Mouse (Mus musculus) MEL-GATA-1-ER (cell line): ENCODE results near the gene Tnip1.

Experiments used
- DNase-seq: peaks from one replicate; pipeline ENCODE4 v3.0.0-alpha.2; 2012; ENCODE audit warnings: low read depth; ENCODE audit errors: extremely low read depth

The Tnip1 gene

GRCm38 (mm10) chr11:54962810-54963209, at the start of gene Tnip1:
Gene Tnip1 (minus strand): TSS chr11:54962917.
- DNase-seq, result no peak

GRCm38 (mm10) chr11:55011440-55011839, 48.7 kb upstream of the Tnip1 start:
- no peak for DNase-seq

- DNase-seq, result peak; percentile 60
Measured at GRCm38 (mm10) chr11:55008230-55008629, 45.5 kb upstream of the Tnip1 start.

GRCm38 (mm10) chr11:55005684-55006083, 43.0 kb upstream of the Tnip1 start:
- DNase-seq, result no peak

- no peak for DNase-seq
Measured at GRCm38 (mm10) chr11:55004970-55005502, 42.3 kb upstream of the Tnip1 start.

- DNase-seq, result no peak
Measured at GRCm38 (mm10) chr11:54998708-54999107, 36.0 kb upstream of the Tnip1 start.

GRCm38 (mm10) chr11:54998284-54998683, 35.6 kb upstream of the Tnip1 start:
- DNase-seq, result peak; percentile 56

GRCm38 (mm10) chr11:54996176-54996575, 33.5 kb upstream of the Tnip1 start:
- no peak for DNase-seq

GRCm38 (mm10) chr11:54989920-54990319, 27.2 kb upstream of the Tnip1 start:
- no peak for DNase-seq

GRCm38 (mm10) chr11:54988754-54989349, 26.1 kb upstream of the Tnip1 start:
- DNase-seq, result no peak

- DNase-seq, result no peak
Measured at GRCm38 (mm10) chr11:54987974-54988373, 25.3 kb upstream of the Tnip1 start.

- no peak for DNase-seq
Measured at GRCm38 (mm10) chr11:54985086-54985485, 22.4 kb upstream of the Tnip1 start.

- no peak for DNase-seq
Measured at GRCm38 (mm10) chr11:54984581-54984980, 21.9 kb upstream of the Tnip1 start.

- DNase-seq, result peak; percentile 50
Measured at GRCm38 (mm10) chr11:54984085-54984484, 21.4 kb upstream of the Tnip1 start.

GRCm38 (mm10) chr11:54982520-54982919, 19.8 kb upstream of the Tnip1 start:
- no peak for DNase-seq

- no peak for DNase-seq
Measured at GRCm38 (mm10) chr11:54981630-54982029, 18.9 kb upstream of the Tnip1 start.

GRCm38 (mm10) chr11:54977385-54977937, 14.7 kb upstream of the Tnip1 start:
- no peak for DNase-seq

GRCm38 (mm10) chr11:54976351-54976750, 13.6 kb upstream of the Tnip1 start:
- DNase-seq, result no peak

GRCm38 (mm10) chr11:54975756-54976155, 13.0 kb upstream of the Tnip1 start:
- DNase-seq, result no peak

- DNase-seq, result no peak
Measured at GRCm38 (mm10) chr11:54975340-54975739, 12.6 kb upstream of the Tnip1 start.

GRCm38 (mm10) chr11:54974639-54975038, 11.9 kb upstream of the Tnip1 start:
- no peak for DNase-seq

- DNase-seq, result peak; percentile 58
Measured at GRCm38 (mm10) chr11:54973481-54974212, 10.9 kb upstream of the Tnip1 start.
